Mouse (Mus musculus): ENCODE results near the gene Sh3bp2.

- TF ChIP-seq POLR2A (IDR thresholded peaks at IDR 0.05; ENCODE audit: insufficient read depth, low read depth, low read length) (no peak), EP300 (IDR thresholded peaks at IDR 0.05; ENCODE audit: insufficient read depth, low read depth, low read length) (no peak)
These were observed 4.3 kb upstream of the Sh3bp2 start for GRCm38 (mm10) chr5:34521337-34521736.
